Mouse (Mus musculus) lung, embryonic 15.5 days (tissue): Measurements from ENCODE around the gene Lrrc25. TPM values are rescaled to one million over a fixed set of nuclear protein-coding genes. Genes with fewer than 3 reads are reported as not detected.

ENCODE experiments used
- ATAC-seq: fragments of 200-750 bp; cut with Nextera tagmentation; 2 replicates; pipeline ENCODE4 v1.8.0; 2017; ENCODE audit warnings: moderate number of reproducible peaks, borderline replicate concordance; ENCODE audit not compliant: low FRiP score, low TSS enrichment; ENCODE audit errors: extremely low read depth
- H3K27ac ChIP-seq: fragments of 300-500 bp; sonication (generic); 2 replicates; pipeline ENCODE4 v1.5.1; 2015; ENCODE audit warnings: moderate library complexity, mild to moderate bottlenecking, inconsistent platforms
- H3K27me3 ChIP-seq: fragments of 300-500 bp; sonication (generic); 2 replicates; pipeline ENCODE4 v1.6.1; 2015; ENCODE audit warnings: inconsistent platforms
- H3K36me3 ChIP-seq: fragments of 300-500 bp; sonication (generic); 2 replicates; pipeline ENCODE4 v1.6.1; 2015; ENCODE audit warnings: inconsistent platforms
- H3K4me1 ChIP-seq: fragments of 300-500 bp; sonication (generic); 2 replicates; pipeline ENCODE4 v1.6.1; 2015; ENCODE audit warnings: inconsistent platforms
- H3K4me2 ChIP-seq: fragments of 300-500 bp; sonication (generic); 2 replicates; pipeline ENCODE4 v1.6.1; 2015; ENCODE audit warnings: inconsistent platforms, mild to moderate bottlenecking, moderate library complexity
- H3K4me3 ChIP-seq: fragments of 300-500 bp; sonication (generic); 2 replicates; pipeline ENCODE4 v1.5.1; 2015; ENCODE audit warnings: mild to moderate bottlenecking, inconsistent platforms
- H3K9ac ChIP-seq: fragments of 300-500 bp; sonication (generic); 2 replicates; pipeline ENCODE4 v1.6.1; 2015; ENCODE audit warnings: inconsistent platforms
- H3K9me3 ChIP-seq: fragments of 300-500 bp; sonication (generic); 2 replicates; pipeline ENCODE4 v1.6.1; 2016; ENCODE audit warnings: inconsistent platforms
- WGBS: fragments of 180-500 bp; shearing (Covaris S2); methylation state at CpG from one replicate; pipeline ENCODE4 v1.1.7; 2015; 5-methylcytosine and 5-hydroxymethylcytosine counted together
- polyA plus RNA-seq: library from polyadenylated mRNA; unstranded; fragments of >200 nt; fragmentation: Nextera tagmentation; extraction: Ambion mirVana; gene quantifications from 2 replicates; pipeline ENCODE4 v1.2.1, GENCODE M21; 2015

The Lrrc25 gene
- polyA plus RNA-seq, 1 experiment from 2014 or later = 2.5 TPM

DNA sequence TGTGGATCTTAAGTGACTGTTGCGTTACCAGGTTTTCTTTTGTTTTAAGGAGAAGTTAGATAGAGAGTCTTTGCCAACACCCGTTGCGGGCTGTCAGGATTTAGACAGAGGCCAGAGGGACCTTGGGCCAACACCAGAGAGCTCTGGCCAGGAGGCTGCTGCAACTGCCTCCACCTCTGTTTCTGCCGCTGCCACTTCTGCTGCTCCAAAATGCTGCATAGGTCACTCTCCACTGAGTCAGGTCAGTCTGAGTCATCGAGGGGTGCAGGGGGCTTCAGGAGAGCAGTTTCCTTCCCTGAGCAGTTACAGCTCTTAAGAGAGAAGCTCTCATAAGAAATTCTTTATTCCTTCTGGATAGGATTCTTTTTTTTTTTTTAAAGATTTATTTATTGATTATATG, 11.1 kb downstream of the Lrrc25 start:
- ATAC-seq = no peak
- H3K4me1 ChIP-seq = peaks cover 28% of the 10 kb centered on the region
- H3K4me2 ChIP-seq = no peak overlapping the region
- H3K9ac ChIP-seq = no peak overlapping the region
- H3K4me3 ChIP-seq = no peak overlapping the region
- H3K27me3 ChIP-seq = peaks cover 9% of the 10 kb centered on the region; the same call in 1 of the 2 replicates
- no peaks in the 10 kb centered on the region for H3K36me3 ChIP-seq
- no peaks in the 10 kb centered on the region for H3K9me3 ChIP-seq
- WGBS = 87% methylated on average over 5 of the region's 5 CpGs
- no peak overlapping the region for H3K27ac ChIP-seq

DNA sequence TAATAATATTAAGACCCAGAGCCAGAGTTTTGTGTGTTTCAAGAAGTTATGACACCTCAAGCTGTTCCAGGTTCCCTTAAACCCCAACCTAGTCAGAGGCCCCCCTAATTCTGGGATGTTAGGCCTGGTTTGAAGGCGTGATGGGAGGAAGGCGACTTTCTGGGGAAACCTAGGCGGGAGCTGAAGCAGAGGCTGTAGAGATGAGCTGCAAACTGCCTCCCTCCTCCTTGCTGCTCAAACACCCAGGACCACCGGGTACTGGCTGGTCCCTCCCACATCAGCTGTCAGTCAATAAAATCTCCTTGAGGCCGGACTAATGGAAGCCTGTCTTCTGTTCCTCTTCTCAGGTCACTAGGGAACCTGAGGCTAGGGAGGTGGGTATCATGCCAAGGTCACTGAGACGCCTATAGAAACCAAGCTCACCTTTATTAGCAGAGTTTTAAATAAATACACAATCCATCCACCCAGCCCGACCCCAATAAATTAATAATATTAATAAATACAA, 13.1 kb downstream of the Lrrc25 start:
- Histone ChIP-seq H3K4me1 (peaks cover 35% of the 10 kb centered on the region), H3K36me3 (no peaks in the 10 kb centered on the region), H3K4me2 (peak overlapping the region; percentile 81), H3K9me3 (no peaks in the 10 kb centered on the region), H3K9ac (peak overlapping the region; percentile 34; the same call in 1 of the 2 replicates), H3K27me3 (0 out of 2 replicates have a peak, but pooled peaks cover 3% of the 10 kb centered on the region), H3K27ac (peak overlapping the region; percentile 25; the same call in 1 of the 2 replicates), H3K4me3 (peak overlapping the region; percentile 49; the same call in 1 of the 2 replicates)
- no peak for ATAC-seq
- WGBS = 51% methylated on average over 7 of the region's 7 CpGs

DNA sequence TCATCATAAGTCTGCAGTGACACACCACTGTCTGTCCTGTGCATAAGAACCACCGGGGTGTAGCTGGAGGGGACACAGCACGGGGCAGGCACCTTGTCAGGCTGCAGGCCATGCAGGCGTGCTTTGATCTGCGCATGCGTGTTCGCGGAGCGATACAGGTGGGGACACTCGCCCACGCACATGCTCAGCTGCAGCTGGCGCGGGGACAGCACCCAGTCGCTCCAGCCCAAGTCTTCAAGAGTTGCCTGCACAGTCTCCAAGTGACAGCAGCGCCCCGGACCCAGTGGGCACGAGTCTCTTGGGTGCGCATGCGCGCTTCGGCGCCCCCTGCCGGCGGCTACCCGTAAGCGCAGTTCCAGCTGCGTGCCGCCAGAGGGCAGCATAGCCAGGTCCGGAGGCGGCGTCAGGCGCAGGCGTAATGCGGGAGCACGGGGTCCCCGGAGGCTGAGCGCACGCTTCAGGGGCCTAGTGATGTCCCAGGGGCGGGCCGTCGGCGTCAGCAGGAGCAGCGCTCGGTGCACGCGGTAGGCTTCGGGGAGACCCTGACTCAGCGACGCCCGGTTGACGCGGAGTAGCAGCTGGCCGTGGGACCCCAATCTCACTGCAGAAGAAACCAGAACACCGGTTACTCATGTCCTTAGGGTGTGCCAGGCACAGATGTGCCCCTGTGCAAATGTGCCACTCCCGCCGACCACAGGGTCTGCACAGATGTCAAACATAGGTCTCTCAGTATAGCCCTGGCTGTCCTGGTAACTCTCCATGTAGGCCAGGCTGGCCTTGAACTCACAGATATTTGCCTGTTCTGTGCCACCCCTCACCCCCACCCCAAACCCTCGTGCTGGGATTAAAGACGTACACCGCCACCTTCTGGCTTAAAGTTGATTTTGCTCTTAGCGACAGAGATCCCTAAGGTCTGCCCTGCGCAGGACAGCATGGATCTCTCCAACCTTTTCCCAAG, 13.9 kb downstream of the Lrrc25 start:
- peak overlapping the region; percentile 34 for H3K9ac ChIP-seq
- peak; percentile 89 for ATAC-seq
- H3K4me2 ChIP-seq = peak overlapping the region; percentile 81
- peak overlapping the region; percentile 25; the same call in 1 of the 2 replicates for H3K27ac ChIP-seq
- H3K9me3 ChIP-seq = no peaks in the 10 kb centered on the region
- peaks cover 42% of the 10 kb centered on the region for H3K4me1 ChIP-seq
- peak overlapping the region; percentile 49 for H3K4me3 ChIP-seq
- H3K27me3 ChIP-seq = 0 out of 2 replicates have a peak, but pooled peaks cover 3% of the 10 kb centered on the region
- no peaks in the 10 kb centered on the region for H3K36me3 ChIP-seq
- 3% methylated on average over 60 of the region's 60 CpGs for WGBS

DNA sequence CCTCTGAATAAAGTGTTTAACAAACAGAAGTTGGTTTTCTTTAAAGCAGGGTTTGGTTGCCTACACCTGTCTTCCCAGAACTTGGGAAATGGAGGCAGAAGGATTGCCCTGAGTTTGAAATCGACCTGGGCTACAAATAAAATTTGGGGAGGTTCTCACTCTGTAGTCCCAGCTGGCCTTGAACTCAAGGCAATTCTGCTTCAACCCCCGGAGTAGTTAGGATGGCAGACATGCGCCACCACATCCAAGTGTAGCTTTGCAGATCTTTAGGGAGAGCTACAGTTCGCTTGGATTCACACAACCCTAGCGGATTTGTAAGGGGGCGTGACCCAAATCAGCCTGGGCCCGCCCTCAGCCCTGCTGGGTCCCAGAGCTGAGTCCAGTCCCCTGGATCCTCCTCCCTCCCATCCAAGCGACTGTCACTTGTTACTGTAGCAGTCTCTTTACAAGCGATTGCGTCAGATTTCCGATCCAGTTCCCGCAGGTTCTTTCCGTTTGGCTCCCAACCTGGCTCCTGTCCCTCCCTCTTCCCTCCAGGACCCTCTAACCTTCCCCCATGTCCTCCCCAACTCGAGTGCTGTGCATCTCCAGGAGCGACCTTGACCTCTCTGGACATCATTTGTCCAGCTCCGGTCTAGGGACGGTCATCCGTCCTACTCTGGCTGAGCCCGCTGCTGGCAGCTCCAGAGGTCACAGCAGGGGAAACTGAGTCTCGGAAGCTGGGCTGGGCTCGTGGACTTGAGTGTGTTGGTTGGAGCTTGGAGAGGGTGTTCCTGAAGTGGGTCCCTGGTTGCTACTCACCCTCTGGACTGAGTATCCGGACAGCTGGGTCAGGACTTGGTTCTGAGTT, 14.8 kb downstream of the Lrrc25 start:
- H3K4me3 ChIP-seq = no peak overlapping the region; the same call in 1 of the 2 replicates
- H3K27me3 ChIP-seq = 0 out of 2 replicates have a peak, but pooled peaks cover 3% of the 10 kb centered on the region
- 11% methylated on average over 22 of the region's 22 CpGs for WGBS
- H3K4me1 ChIP-seq = peaks cover 42% of the 10 kb centered on the region
- H3K9ac ChIP-seq = 0 out of 2 replicates have a peak overlapping the region, but pooled peaks have one; percentile 33
- no peaks in the 10 kb centered on the region for H3K9me3 ChIP-seq
- H3K27ac ChIP-seq = no peak overlapping the region
- H3K4me2 ChIP-seq = peak overlapping the region; percentile 81
- ATAC-seq = peak; percentile 51; the same call in 1 of the 2 replicates
- H3K36me3 ChIP-seq = no peaks in the 10 kb centered on the region

DNA sequence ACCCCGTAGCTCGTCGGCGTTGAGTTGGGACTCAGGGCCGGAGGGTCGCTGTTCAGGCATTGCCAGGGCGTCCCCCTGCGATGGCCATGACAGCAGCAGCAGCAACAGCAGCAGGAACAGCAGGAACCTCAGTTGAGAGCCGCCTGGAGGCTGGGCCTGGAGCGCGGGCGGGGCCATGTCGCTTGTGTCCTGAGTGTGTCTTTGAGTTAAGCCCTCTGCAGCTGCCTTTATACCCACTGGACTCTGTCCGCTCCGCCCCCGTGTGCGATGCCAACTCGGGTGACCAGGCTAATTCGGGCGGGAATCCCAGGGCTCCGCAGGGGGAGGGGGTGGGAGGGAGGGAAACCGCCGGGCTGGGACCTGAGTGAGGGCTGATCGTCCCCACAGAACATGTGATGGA, 15.5 kb downstream of the Lrrc25 start:
- Histone ChIP-seq H3K27ac (no peak overlapping the region), H3K4me2 (peak overlapping the region; percentile 81; the same call in 1 of the 2 replicates), H3K27me3 (0 out of 2 replicates have a peak, but pooled peaks cover 3% of the 10 kb centered on the region), H3K36me3 (no peaks in the 10 kb centered on the region), H3K9ac (no peak overlapping the region), H3K9me3 (no peaks in the 10 kb centered on the region), H3K4me3 (no peak overlapping the region; the same call in 1 of the 2 replicates), H3K4me1 (peaks cover 42% of the 10 kb centered on the region)
- WGBS = 11% methylated on average over 17 of the region's 24 CpGs
- no peak for ATAC-seq

DNA sequence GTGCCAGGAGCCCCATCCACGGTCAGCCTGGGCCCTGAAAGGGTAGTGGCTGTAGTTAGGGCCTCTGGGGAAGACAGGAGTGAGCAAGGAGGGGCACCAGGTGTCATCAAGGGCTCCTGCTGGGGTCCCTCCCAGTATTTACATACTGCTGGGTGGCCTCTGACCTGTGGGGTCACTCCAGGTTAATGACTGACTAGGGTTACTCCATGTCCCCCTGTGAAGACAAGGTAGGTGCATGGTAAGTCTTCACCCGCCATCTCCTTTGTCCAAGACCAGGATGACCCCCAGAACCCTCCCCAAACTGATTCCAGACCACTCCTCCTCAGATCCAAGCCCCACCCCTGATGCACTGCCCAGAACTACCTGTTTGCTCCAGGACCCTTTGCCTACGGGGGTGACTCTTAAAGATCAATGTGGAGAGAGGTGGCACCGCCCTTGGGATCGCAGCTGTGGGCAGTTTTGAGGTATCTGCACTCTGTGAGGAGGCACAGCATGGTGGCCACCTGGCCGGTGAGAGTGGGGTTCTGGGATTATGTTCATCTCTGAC, 16.5 kb downstream of the Lrrc25 start, which contains the start of gene Gdf15:
Gdf15 (minus strand) TSS at position 111 of the 547 bp plus-strand sequence.
- Histone ChIP-seq H3K27ac (no peak within 1 kb of the TSS), H3K27me3 (0 out of 2 replicates have a peak, but pooled peaks cover 3% of the 10 kb centered on the region), H3K4me1 (peaks cover 42% of the 10 kb centered on the region), H3K9ac (no peak within 1 kb of the TSS), H3K4me2 (peak within 1 kb of the TSS; percentile 81; the same call in 1 of the 2 replicates), H3K9me3 (no peaks in the 10 kb centered on the region), H3K4me3 (no peak within 1 kb of the TSS; the same call in 1 of the 2 replicates), H3K36me3 (no peaks in the 10 kb centered on the region)
- ATAC-seq = no peak
- 67% methylated on average over 6 of the region's 6 CpGs for WGBS

DNA sequence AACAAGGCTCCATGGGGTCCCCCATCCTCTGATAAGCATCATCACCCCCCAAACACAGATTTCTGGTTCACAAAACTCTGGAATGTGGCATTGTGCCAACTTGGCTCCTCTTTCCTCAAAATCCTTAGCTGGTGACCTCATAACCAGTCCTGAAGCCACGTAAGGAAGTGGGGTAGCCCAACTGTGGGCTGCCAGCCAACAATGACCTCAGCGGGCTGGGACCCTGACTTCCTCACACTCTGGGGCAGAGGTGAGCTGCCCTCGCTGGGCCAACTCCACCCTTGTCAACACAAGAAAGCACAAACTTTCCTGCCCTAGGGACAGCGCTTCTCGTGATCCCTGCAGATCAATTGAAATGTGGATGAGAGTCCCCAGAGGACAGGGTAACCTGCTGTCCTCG, 18.1 kb downstream of the Lrrc25 start:
- H3K9me3 ChIP-seq = no peaks in the 10 kb centered on the region
- 32% methylated on average over 6 of the region's 6 CpGs for WGBS
- no peak overlapping the region for H3K27ac ChIP-seq
- peaks cover 42% of the 10 kb centered on the region for H3K4me1 ChIP-seq
- no peak overlapping the region for H3K4me2 ChIP-seq
- ATAC-seq = no peak
- no peak overlapping the region for H3K9ac ChIP-seq
- no peak overlapping the region for H3K4me3 ChIP-seq
- 0 out of 2 replicates have a peak, but pooled peaks cover 3% of the 10 kb centered on the region for H3K27me3 ChIP-seq
- H3K36me3 ChIP-seq = no peaks in the 10 kb centered on the region

DNA sequence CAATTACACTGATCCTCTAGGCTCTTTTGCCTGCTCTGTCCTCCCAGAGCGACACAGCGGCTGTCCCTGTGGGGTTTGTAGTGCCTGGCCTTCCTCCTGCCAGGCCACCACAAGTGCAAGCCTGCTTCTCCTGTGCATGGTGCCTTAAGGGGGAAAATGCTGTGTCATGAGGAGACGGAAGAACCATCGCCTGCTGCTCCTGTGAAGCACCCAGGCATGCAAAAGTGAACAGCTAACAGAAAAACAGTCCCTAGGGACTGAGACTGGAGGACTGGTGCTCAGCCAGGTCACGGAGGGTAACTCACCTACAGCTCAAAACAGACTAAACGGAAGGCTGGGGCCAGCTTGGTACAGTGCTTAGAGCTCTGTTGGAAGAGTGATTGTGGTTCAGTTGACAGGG, 19.6 kb downstream of the Lrrc25 start:
- no peak overlapping the region for H3K9ac ChIP-seq
- H3K36me3 ChIP-seq = no peaks in the 10 kb centered on the region
- peaks cover 29% of the 10 kb centered on the region for H3K4me1 ChIP-seq
- ATAC-seq = no peak
- H3K9me3 ChIP-seq = no peaks in the 10 kb centered on the region
- 82% methylated on average over 6 of the region's 6 CpGs for WGBS
- H3K4me3 ChIP-seq = no peak overlapping the region
- no peak overlapping the region for H3K4me2 ChIP-seq
- H3K27me3 ChIP-seq = 0 out of 2 replicates have a peak, but pooled peaks cover 3% of the 10 kb centered on the region
- H3K27ac ChIP-seq = no peak overlapping the region

DNA sequence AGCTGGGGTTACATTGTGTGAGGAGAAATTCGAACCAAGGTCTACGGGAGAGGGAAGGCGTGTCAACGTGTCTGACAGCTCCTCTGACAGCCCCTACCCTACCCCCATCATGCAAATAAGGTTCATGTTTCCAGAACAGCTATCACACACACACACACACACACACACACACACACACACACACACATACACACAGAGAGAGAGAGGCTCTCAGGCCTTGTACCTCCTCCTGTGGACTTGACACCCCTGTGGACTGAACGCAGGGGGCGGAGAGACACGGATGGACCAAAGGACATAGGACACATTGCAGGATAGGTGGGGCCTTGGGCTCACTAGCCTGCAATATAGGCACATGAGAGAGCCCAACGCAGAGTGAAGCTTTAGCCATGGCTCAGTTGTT, 20.9 kb downstream of the Lrrc25 start:
- H3K9ac ChIP-seq = no peak overlapping the region
- no peaks in the 10 kb centered on the region for H3K27me3 ChIP-seq
- no peaks in the 10 kb centered on the region for H3K9me3 ChIP-seq
- H3K4me3 ChIP-seq = no peak overlapping the region
- peaks cover 16% of the 10 kb centered on the region for H3K4me1 ChIP-seq
- no peak overlapping the region for H3K27ac ChIP-seq
- ATAC-seq = no peak
- H3K36me3 ChIP-seq = no peaks in the 10 kb centered on the region
- H3K4me2 ChIP-seq = no peak overlapping the region
- WGBS = 51% methylated on average over 8 of the region's 8 CpGs

DNA sequence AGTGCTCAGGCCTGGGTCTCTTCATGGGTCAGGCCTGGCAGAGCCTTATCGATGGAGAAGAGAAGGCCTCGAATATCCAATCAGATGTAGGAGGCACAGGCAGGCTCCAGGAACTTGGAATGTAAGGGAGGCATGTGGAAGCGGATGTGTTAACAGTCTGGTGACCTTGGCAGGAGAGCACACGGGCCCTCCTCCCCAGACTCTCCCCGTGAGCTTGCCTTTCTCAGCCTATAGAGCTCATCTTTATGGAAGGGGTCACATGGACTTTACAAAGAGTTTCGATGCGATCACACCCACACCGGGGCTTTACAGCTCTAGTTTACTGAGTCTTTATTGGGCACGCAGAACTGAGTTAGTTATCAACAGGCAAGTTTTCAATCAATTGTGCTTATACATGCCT, 22.8 kb downstream of the Lrrc25 start:
- ATAC-seq = no peak
- H3K4me1 ChIP-seq = peaks cover 11% of the 10 kb centered on the region
- no peak overlapping the region for H3K4me2 ChIP-seq
- H3K27ac ChIP-seq = no peak overlapping the region
- no peak overlapping the region for H3K9ac ChIP-seq
- H3K27me3 ChIP-seq = no peaks in the 10 kb centered on the region
- 58% methylated on average over 9 of the region's 9 CpGs for WGBS
- H3K9me3 ChIP-seq = no peaks in the 10 kb centered on the region
- H3K36me3 ChIP-seq = no peaks in the 10 kb centered on the region
- H3K4me3 ChIP-seq = no peak overlapping the region

DNA sequence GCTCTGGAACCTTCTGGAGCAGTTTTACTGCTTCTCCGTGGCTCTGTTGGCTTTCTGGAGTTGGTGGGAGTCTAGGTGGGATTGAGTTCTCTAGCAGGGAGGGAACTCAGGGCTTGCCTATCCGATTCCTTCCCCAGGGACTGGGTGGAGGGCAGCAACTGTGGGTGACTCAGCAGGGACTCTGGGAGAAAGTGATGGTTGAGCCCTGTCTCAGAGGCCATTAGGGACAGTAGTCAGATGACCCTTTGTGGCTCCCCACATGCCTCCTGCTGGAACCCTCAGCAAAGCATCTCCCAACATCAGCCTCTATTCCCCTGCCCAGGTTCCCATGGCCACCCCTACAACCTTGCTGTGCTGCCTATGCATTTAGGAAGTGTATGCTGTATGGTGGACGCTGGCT, 27.1 kb downstream of the Lrrc25 start:
- H3K4me3 ChIP-seq = no peak overlapping the region
- no peaks in the 10 kb centered on the region for H3K36me3 ChIP-seq
- no peak overlapping the region for H3K9ac ChIP-seq
- ATAC-seq = no peak
- no peak overlapping the region for H3K4me2 ChIP-seq
- H3K4me1 ChIP-seq = peaks cover 28% of the 10 kb centered on the region
- WGBS = 57% methylated on average over 3 of the region's 3 CpGs
- H3K27ac ChIP-seq = no peak overlapping the region
- H3K9me3 ChIP-seq = no peaks in the 10 kb centered on the region
- no peaks in the 10 kb centered on the region for H3K27me3 ChIP-seq
